Mouse (Mus musculus) macrophage (primary cell): ENCODE measurements around the gene Gm10408. TPM values are rescaled to one million over a fixed set of nuclear protein-coding genes. Genes with fewer than 3 reads are reported as not detected.
"Not testable (repeated sequence)": the region's sequence is repeated elsewhere in the genome, so short reads cannot be mapped to it uniquely, and the experiment has no call there.

ENCODE experiments used
- H3K27ac ChIP-seq: fragments of 350-480 bp; formaldehyde crosslinking; 2 replicates; pipeline ENCODE4 v1.9.0; 2021
- H3K36me3 ChIP-seq: fragments of 350-480 bp; formaldehyde crosslinking; 2 replicates; pipeline ENCODE4 v1.9.0; 2021; ENCODE audit errors: inconsistent target
- H3K4me3 ChIP-seq: fragments of 350-480 bp; formaldehyde crosslinking; 2 replicates; pipeline ENCODE4 v1.9.0; 2021; ENCODE audit errors: inconsistent target
- H3K79me2 ChIP-seq: fragments of 350-480 bp; formaldehyde crosslinking; 2 replicates; pipeline ENCODE4 v1.9.0; 2021; ENCODE audit errors: inconsistent target
- WGBS: methylation state at CpG from one replicate; pipeline ENCODE4 v1.1.7; 2026; ENCODE audit warnings: inconsistent platforms; ENCODE audit not compliant: missing documents; 5-methylcytosine and 5-hydroxymethylcytosine counted together
- polyA plus RNA-seq: library from polyadenylated mRNA; stranded (reverse); fragments of 250-400 nt; gene quantifications from 3 replicates; pipeline ENCODE4 v1.2.4, GENCODE M21; 2018; ENCODE audit warnings: inconsistent platforms
- total RNA-seq, 78 experiments: library from RNA; depleted of rRNA; stranded (reverse); fragments of 250-400 nt; gene quantifications; 1 replicate in 9 of 78; 2 replicates in 24 of 78; 3 replicates in 43 of 78; 4 replicates in 2 of 78; pipeline ENCODE4 v1.2.4; 2018; ENCODE audit warnings: inconsistent platforms in 56 of 78

Gm10408 gene
- not detected for total RNA-seq (2018; cell fraction: chromatin; rRNA removed)
- not detected for total RNA-seq (2018; cell fraction: cytosol; rRNA removed)
- not detected for total RNA-seq (2018; cell fraction: nucleus; rRNA removed)
- not detected in 3 replicates for polyA plus RNA-seq

- no CpG with 5 or more reads among the region's 3 CpGs for WGBS
- not testable (repeated sequence) for H3K79me2 ChIP-seq, H3K27ac ChIP-seq, H3K36me3 ChIP-seq, H3K4me3 ChIP-seq
These were observed at the start of gene Gm10408 for GRCm38 (mm10) chr14:3449079-3449478. Gene Gm10408 (plus strand): TSS chr14:3449379.

GRCm38 (mm10) chr14:3412314-3412713 is 36.9 kb upstream of the Gm10408 start, which contains the start of gene Gm10409:
Gene Gm10409 (plus strand): TSS chr14:3412614.
- not testable (repeated sequence) for H3K4me3 ChIP-seq, H3K27ac ChIP-seq, H3K36me3 ChIP-seq, H3K79me2 ChIP-seq
- no CpG with 5 or more reads among the region's 32 CpGs for WGBS

- not testable (repeated sequence) for H3K27ac ChIP-seq, H3K79me2 ChIP-seq, H3K4me3 ChIP-seq, H3K36me3 ChIP-seq
- WGBS: no CpG with 5 or more reads among the region's 2 CpGs
These were observed 21.4 kb upstream of the Gm10408 start, which contains the start of gene Gm3005 for GRCm38 (mm10) chr14:3427803-3428202. Gene Gm3005 (plus strand): TSS chr14:3428103.

Other genes starting within 250 kb of the Gm10408 start
- not detected in 3 replicates for gene D830030K20Rik, start 240.9 kb upstream of the Gm10408 start, polyA plus RNA-seq
- gene Gm2956, start 116.8 kb upstream of the Gm10408 start, polyA plus RNA-seq: not detected in 3 replicates
- not detected in 3 replicates for gene Gm10413, start 54.3 kb upstream of the Gm10408 start, polyA plus RNA-seq
- gene Gm10409, start 36.8 kb upstream of the Gm10408 start, polyA plus RNA-seq: not detected in 3 replicates
- not detected in 3 replicates for gene Gm3005, start 21.3 kb upstream of the Gm10408 start, polyA plus RNA-seq
- not detected in 3 replicates for gene Gm3012, start 185.1 kb downstream of the Gm10408 start, polyA plus RNA-seq
- gene Gm3020, start 202.7 kb downstream of the Gm10408 start, polyA plus RNA-seq: not detected in 3 replicates
- not detected in 3 replicates for gene Gm3043, start 239.4 kb downstream of the Gm10408 start, polyA plus RNA-seq